Mouse (Mus musculus): ENCODE measurements around the gene Pacsin3. TPM values are rescaled to one million over a fixed set of nuclear protein-coding genes. Genes with fewer than 3 reads are reported as not detected.

Pacsin3 gene
- polyA plus RNA-seq, 1 experiment, result 153 TPM

DNA sequence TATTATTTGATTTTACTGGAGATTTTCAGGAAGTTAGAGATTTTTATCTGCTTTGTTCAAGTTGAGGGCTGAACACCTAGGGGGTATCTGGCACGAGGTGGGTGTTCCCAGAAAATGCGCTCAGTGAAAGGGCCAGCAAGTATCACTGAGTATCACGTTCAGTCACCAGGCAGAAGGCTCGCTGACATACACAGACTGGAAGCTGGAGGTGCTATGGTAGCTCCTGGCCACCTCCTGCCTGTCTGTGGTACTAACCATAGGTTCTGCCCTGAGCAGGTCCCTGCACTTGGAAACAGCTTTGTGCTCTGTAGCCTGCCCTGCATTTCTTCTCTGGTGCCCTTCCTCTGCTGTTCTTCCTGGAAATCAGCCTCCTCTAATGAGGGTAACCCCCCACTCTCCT lies 3.2 kb upstream of the Pacsin3 start:
- Histone ChIP-seq H3K4me3 (replicated peaks; ENCODE audit: insufficient read depth, low read depth, low read length) (no peak overlapping the region), H3K27me3 (ENCODE audit: control insufficient read depth, insufficient read depth, low read length) (no peaks in the 10 kb centered on the region), H3K27ac (ENCODE audit: insufficient read depth, low read length) (no peak overlapping the region), H3K4me1 (ENCODE audit: control insufficient read depth, insufficient read depth, low read length) (peaks cover 3% of the 10 kb centered on the region; the same call in 1 of the 2 replicates)
- no peak for DNase-seq
- WGBS, result 69% methylated on average over 4 of the region's 4 CpGs
- TF ChIP-seq POLR2A (IDR thresholded peaks at IDR 0.05; ENCODE audit: borderline replicate concordance, insufficient read depth, low read length) (no peak), CTCF (IDR thresholded peaks at IDR 0.05; ENCODE audit: borderline replicate concordance, insufficient read depth, low read depth, low read length) (no peak)

DNA sequence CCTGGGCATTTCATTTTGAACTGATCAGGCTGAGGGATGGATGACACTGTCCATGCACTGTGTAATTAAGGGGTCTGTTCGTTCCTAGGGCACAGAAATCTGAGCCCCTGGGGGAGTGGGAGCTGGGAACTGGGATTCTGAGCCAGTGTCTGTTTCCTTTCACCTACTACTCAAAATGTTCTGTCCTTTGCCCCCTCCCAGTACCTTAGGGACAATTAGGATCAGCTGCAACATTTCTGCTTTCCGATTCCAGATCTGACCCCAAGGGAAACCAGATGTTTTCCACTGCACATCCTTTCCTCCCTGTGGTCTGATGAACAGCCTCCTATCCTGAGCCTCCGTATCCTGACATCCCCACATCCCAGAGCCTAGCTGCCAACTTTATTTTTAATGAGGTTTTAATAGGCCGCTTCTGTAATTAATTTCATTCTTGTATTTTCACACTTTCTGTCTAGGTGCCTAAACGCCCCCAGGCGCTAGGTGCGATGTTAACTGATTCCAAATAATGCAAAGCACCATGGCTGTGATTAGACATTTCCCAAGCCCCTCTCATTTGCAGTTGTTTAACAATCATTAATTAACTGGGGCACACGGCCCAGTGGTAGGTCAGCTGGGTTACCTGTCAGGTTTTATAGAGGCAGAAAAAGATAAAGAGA lies 901 bp upstream of the Pacsin3 start:
- no peaks in the 10 kb centered on the region for H3K27me3 ChIP-seq (ENCODE audit: control insufficient read depth, insufficient read depth, low read length)
- peak overlapping the region; percentile 91 for H3K4me3 ChIP-seq (replicated peaks; ENCODE audit: insufficient read depth, low read depth, low read length)
- peaks cover 9% of the 10 kb centered on the region; the same call in 1 of the 2 replicates for H3K4me1 ChIP-seq (ENCODE audit: control insufficient read depth, insufficient read depth, low read length)
- peak overlapping the region; percentile 87 for H3K27ac ChIP-seq (ENCODE audit: insufficient read depth, low read length)
- DNase-seq, result no peak
- no peak for TF ChIP-seq POLR2A (IDR thresholded peaks at IDR 0.05; ENCODE audit: borderline replicate concordance, insufficient read depth, low read length)
- no peak for TF ChIP-seq CTCF (IDR thresholded peaks at IDR 0.05; ENCODE audit: borderline replicate concordance, insufficient read depth, low read depth, low read length)
- 62% methylated on average over 8 of the region's 8 CpGs for WGBS

- Histone ChIP-seq H3K27ac (ENCODE audit: insufficient read depth, low read length) (peak overlapping the region; percentile 87), H3K27me3 (ENCODE audit: control insufficient read depth, insufficient read depth, low read length) (no peaks in the 10 kb centered on the region), H3K4me1 (ENCODE audit: control insufficient read depth, insufficient read depth, low read length) (peaks cover 11% of the 10 kb centered on the region; the same call in 1 of the 2 replicates), H3K4me3 (replicated peaks; ENCODE audit: insufficient read depth, low read depth, low read length) (peak overlapping the region; percentile 91)
- DNase-seq, result peak; percentile 82 to 85
- TF ChIP-seq CTCF (IDR thresholded peaks at IDR 0.05; ENCODE audit: borderline replicate concordance, insufficient read depth, low read depth, low read length) (no peak), POLR2A (IDR thresholded peaks at IDR 0.05; ENCODE audit: borderline replicate concordance, insufficient read depth, low read length) (peak; percentile 54; the same call in 1 of the 2 replicates)
- under 1% methylated on average over 51 of the region's 52 CpGs for WGBS
Observed at GRCm38 (mm10) chr2:91256256-91257125, 737 bp downstream of the Pacsin3 start.

DNA sequence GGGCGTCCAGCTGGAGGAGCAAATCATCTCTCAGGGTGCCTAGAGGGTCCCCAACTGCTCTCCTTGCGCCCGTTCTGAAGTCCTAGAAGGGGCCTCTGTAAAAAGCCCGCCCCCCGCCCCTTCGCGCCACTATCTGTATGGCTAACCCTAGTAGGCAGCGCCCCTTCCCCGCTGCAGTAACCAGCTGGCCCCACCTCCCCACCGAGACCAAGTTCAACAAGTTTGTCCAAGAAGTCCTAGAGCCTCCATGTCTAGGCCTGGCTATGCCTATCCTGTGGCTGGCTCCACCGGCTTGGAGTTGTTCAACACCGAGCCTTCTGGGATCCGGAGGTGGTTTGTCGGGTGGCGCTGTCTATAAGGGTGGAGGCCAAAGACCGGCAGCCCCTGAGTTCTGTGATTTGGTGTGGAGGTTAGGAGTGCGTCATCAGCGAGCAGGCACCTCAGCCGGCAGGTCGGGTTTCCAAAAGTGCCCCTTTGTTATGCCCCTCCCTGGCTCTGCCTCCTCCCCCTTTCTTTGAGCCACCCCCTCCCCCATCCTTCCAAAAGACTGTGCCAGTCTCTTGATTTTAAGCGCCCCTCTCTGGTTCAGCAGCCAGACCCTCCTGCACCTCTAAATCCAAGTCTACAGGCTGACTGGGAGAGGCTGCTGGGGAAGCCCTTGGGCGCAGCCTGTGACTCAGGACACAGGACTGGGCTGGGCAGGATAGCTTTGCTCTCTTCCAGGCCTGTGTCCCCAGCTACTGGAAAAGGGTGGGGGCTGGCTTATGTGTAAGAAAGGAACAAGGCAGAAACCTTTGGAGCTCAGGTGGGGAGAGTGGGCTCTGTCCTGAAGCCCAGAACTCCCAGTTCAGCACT lies 1.6 kb downstream of the Pacsin3 start:
- under 1% methylated on average over 22 of the region's 22 CpGs for WGBS
- no peaks in the 10 kb centered on the region for H3K27me3 ChIP-seq (ENCODE audit: control insufficient read depth, insufficient read depth, low read length)
- peak overlapping the region; percentile 87 for H3K27ac ChIP-seq (ENCODE audit: insufficient read depth, low read length)
- peak overlapping the region; percentile 91 for H3K4me3 ChIP-seq (replicated peaks; ENCODE audit: insufficient read depth, low read depth, low read length)
- peaks cover 11% of the 10 kb centered on the region; the same call in 1 of the 2 replicates for H3K4me1 ChIP-seq (ENCODE audit: control insufficient read depth, insufficient read depth, low read length)
- TF ChIP-seq POLR2A (IDR thresholded peaks at IDR 0.05; ENCODE audit: borderline replicate concordance, insufficient read depth, low read length) (no peak), CTCF (IDR thresholded peaks at IDR 0.05; ENCODE audit: borderline replicate concordance, insufficient read depth, low read depth, low read length) (no peak)
- peak; percentile 69 to 73 for DNase-seq

GRCm38 (mm10) chr2:91258054-91258453 lies 2.3 kb downstream of the Pacsin3 start:
- DNase-seq, result peak; percentile 64 to 66

DNA sequence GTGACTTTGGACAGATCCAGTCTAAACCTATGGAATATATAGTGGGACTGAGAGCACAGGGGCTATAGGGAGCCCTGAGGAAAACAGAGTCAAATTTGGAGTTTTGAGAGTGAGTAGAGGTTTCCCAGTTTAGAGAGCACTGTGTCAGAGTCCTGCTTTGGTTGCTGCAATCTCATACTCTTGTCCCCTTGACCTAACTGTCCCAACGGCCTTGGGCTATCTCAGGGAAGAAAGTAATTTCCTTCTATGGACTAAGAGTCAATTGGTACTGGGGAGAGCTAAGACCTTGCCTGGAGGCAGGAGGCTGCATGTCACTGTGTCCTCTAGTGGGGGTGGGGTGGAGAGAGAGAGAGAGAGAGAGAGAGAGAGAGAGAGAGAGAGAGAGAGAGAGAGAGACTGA lies 3.1 kb downstream of the Pacsin3 start:
- Histone ChIP-seq H3K4me1 (ENCODE audit: control insufficient read depth, insufficient read depth, low read length) (peaks cover 11% of the 10 kb centered on the region; the same call in 1 of the 2 replicates), H3K27me3 (ENCODE audit: control insufficient read depth, insufficient read depth, low read length) (no peaks in the 10 kb centered on the region), H3K27ac (ENCODE audit: insufficient read depth, low read length) (no peak overlapping the region), H3K4me3 (replicated peaks; ENCODE audit: insufficient read depth, low read depth, low read length) (no peak overlapping the region)
- TF ChIP-seq POLR2A (IDR thresholded peaks at IDR 0.05; ENCODE audit: borderline replicate concordance, insufficient read depth, low read length) (no peak), CTCF (IDR thresholded peaks at IDR 0.05; ENCODE audit: borderline replicate concordance, insufficient read depth, low read depth, low read length) (no peak)
- DNase-seq, result peak in 1 of 2 experiments; percentile 8
- WGBS, result 64% methylated on average over 1 of the region's 1 CpGs

More at GRCm38 (mm10) chr2:91258054-91258453, 2.3 kb downstream of the Pacsin3 start:
- Histone ChIP-seq H3K27me3 (ENCODE audit: control insufficient read depth, insufficient read depth, low read length) (no peaks in the 10 kb centered on the region), H3K4me1 (ENCODE audit: control insufficient read depth, insufficient read depth, low read length) (peaks cover 11% of the 10 kb centered on the region; the same call in 1 of the 2 replicates), H3K27ac (ENCODE audit: insufficient read depth, low read length) (peak overlapping the region; percentile 82), H3K4me3 (replicated peaks; ENCODE audit: insufficient read depth, low read depth, low read length) (peak overlapping the region; percentile 91)
- TF ChIP-seq CTCF (IDR thresholded peaks at IDR 0.05; ENCODE audit: borderline replicate concordance, insufficient read depth, low read depth, low read length) (no peak), POLR2A (IDR thresholded peaks at IDR 0.05; ENCODE audit: borderline replicate concordance, insufficient read depth, low read length) (no peak)
- 2% methylated on average over 5 of the region's 5 CpGs for WGBS

GRCm38 (mm10) chr2:91259493-91259892 lies 3.7 kb downstream of the Pacsin3 start:
- no peak for TF ChIP-seq CTCF (IDR thresholded peaks at IDR 0.05; ENCODE audit: borderline replicate concordance, insufficient read depth, low read depth, low read length)
- TF ChIP-seq POLR2A (IDR thresholded peaks at IDR 0.05; ENCODE audit: borderline replicate concordance, insufficient read depth, low read length), result no peak
- 32% methylated on average over 1 of the region's 1 CpGs for WGBS
- H3K4me3 ChIP-seq (replicated peaks; ENCODE audit: insufficient read depth, low read depth, low read length), result no peak overlapping the region
- H3K27me3 ChIP-seq (ENCODE audit: control insufficient read depth, insufficient read depth, low read length), result no peaks in the 10 kb centered on the region
- DNase-seq, result peak in 1 of 2 experiments; percentile 30
- peaks cover 14% of the 10 kb centered on the region for H3K4me1 ChIP-seq (ENCODE audit: control insufficient read depth, insufficient read depth, low read length)
- H3K27ac ChIP-seq (ENCODE audit: insufficient read depth, low read length), result no peak overlapping the region
